Mouse (Mus musculus): Measurements from ENCODE around the gene Etl4. TPM values are rescaled to one million over a fixed set of nuclear protein-coding genes. Genes with fewer than 3 reads are reported as not detected.

Gene Etl4
- total and polyA plus RNA-seq, 3 experiments, result 29.8 to 40.3 (median 36.0) TPM

- peak in 1 of 2 experiments; percentile 13 for DNase-seq
- intact Hi-C loops (cut with DNase I), result loop anchor here (5.0 kb wide), 1 partner anchor 41 kb away; no protein-coding TSS in a partner anchor
- no peaks in the 10 kb centered on the region for H3K27me3 ChIP-seq (ENCODE audit: control insufficient read depth, insufficient read depth, low read length)
- no peak overlapping the region for H3K4me3 ChIP-seq
- H3K27ac ChIP-seq, result no peak overlapping the region
- WGBS, result 34% methylated on average over 3 of the region's 3 CpGs
- H3K36me3 ChIP-seq (ENCODE audit: control insufficient read depth, insufficient read depth, low read length), result no peaks in the 10 kb centered on the region
- H3K9ac ChIP-seq (ENCODE audit: low read depth, low read length), result no peak overlapping the region
- TF ChIP-seq POLR2A (IDR thresholded peaks at IDR 0.05; ENCODE audit: insufficient read depth, low read depth, low read length) (no peak), EP300 (IDR thresholded peaks at IDR 0.05; ENCODE audit: insufficient read depth, low read depth, low read length) (no peak), CTCF (IDR thresholded peaks at IDR 0.05) (no peak)
- H3K4me1 ChIP-seq (ENCODE audit: control insufficient read depth, insufficient read depth, low read length), result no peaks in the 10 kb centered on the region
- H3K79me2 ChIP-seq (replicated peaks; ENCODE audit: control insufficient read depth, insufficient read depth, low read length), result no peaks in the 10 kb centered on the region
Measured at GRCm38 (mm10) chr2:20208683-20209194, 299.2 kb downstream of the Etl4 start.

DNA sequence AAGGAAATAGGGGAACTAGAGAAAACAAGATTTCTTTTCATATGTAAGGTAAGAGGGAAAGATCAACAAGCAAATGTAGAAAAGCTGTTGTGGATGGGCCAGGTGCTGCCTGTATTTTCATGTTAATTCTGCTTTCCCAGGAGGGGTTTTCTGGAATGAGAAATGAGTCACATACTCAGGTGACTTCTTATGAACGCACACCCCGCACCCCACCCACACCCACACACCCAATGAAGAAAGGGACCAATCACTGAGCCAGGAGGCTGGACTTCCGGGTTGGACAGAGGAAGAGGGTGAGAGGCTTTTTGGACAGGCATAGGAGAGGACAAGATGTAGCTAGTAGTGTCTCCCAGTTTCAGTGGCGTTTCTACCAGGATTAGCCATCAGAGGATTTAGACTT, 299.8 kb downstream of the Etl4 start:
- H3K4me1 ChIP-seq (ENCODE audit: control insufficient read depth, insufficient read depth, low read length), result no peaks in the 10 kb centered on the region
- H3K4me3 ChIP-seq, result no peak overlapping the region
- no peak overlapping the region for H3K27ac ChIP-seq
- TF ChIP-seq EP300 (IDR thresholded peaks at IDR 0.05; ENCODE audit: insufficient read depth, low read depth, low read length) (no peak), POLR2A (IDR thresholded peaks at IDR 0.05; ENCODE audit: insufficient read depth, low read depth, low read length) (no peak), CTCF (IDR thresholded peaks at IDR 0.05) (no peak)
- no peaks in the 10 kb centered on the region for H3K36me3 ChIP-seq (ENCODE audit: control insufficient read depth, insufficient read depth, low read length)
- no peak for DNase-seq
- 72% methylated on average over 4 of the region's 4 CpGs for WGBS
- no peak overlapping the region for H3K9ac ChIP-seq (ENCODE audit: low read depth, low read length)
- H3K27me3 ChIP-seq (ENCODE audit: control insufficient read depth, insufficient read depth, low read length), result no peaks in the 10 kb centered on the region
- intact Hi-C loops (cut with DNase I), result loop anchor here (5.0 kb wide), 1 partner anchor 42 kb away; no protein-coding TSS in a partner anchor
- no peaks in the 10 kb centered on the region for H3K79me2 ChIP-seq (replicated peaks; ENCODE audit: control insufficient read depth, insufficient read depth, low read length)

DNA sequence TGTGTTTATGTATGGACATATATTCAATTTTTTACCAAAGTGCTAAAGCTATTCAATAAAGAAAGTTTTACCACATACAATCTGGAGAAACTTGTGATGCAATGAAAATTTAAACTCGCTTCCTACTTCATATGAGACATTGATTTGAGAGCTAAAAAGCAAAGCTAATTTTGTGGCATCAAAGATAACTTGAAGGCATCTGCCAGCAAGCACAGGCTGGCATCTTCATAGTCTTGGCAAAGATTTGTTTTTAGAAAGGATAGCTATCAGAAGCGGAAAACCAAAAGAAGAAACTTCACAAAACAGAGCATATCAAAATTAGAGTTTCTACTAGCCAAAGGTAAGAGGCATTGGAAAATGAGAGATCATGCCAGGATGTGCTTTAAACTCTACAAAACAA, 306.7 kb downstream of the Etl4 start:
- no peak for DNase-seq
- TF ChIP-seq EP300 (IDR thresholded peaks at IDR 0.05; ENCODE audit: insufficient read depth, low read depth, low read length) (no peak), CTCF (IDR thresholded peaks at IDR 0.05) (no peak)
- 84% methylated on average over 2 of the region's 2 CpGs for WGBS

DNA sequence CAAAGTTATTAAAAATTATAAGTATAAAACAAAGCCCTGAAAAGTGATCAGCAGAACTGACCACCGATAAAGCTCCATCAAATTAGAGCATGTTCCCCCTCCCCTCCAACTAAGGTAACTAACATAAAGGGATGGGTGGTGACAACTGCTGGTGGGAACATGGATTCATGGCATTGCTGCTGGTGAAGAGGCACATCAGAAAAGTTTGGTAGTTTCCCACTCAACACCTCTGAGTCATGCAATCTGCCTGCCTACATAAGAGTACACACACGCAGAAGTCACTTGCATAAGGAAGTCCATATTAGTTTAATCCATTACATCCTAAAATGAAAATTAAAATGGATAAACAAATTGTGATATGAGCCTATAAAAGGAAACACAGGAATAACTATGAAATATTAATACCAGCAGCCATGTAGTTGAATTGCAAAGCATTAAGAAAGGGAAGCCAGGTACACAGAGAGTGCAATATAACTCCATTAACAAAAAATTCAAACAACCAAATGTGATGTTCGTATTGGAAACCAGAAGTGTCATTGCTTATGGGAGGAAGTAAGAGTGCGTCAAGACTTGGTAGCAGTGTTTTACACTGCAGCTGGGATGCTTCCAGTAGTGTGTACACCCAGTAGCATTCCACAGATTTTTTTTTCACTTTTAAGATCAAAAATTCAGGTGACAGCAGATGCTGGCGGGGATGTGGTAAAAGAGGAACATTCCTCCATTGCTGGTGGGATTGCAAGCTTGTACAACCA, 307.3 kb downstream of the Etl4 start:
- intact Hi-C loops (cut with DNase I), result no loop called here
- H3K79me2 ChIP-seq (replicated peaks; ENCODE audit: control insufficient read depth, insufficient read depth, low read length), result no peaks in the 10 kb centered on the region
- no peak overlapping the region for H3K4me3 ChIP-seq
- no peak overlapping the region for H3K27ac ChIP-seq
- WGBS, result 90% methylated on average over 5 of the region's 5 CpGs
- no peaks in the 10 kb centered on the region for H3K27me3 ChIP-seq (ENCODE audit: control insufficient read depth, insufficient read depth, low read length)
- H3K4me1 ChIP-seq (ENCODE audit: control insufficient read depth, insufficient read depth, low read length), result no peaks in the 10 kb centered on the region
- DNase-seq, result no peak
- H3K9ac ChIP-seq (ENCODE audit: low read depth, low read length), result no peak overlapping the region
- TF ChIP-seq EP300 (IDR thresholded peaks at IDR 0.05; ENCODE audit: insufficient read depth, low read depth, low read length) (no peak), POLR2A (IDR thresholded peaks at IDR 0.05; ENCODE audit: insufficient read depth, low read depth, low read length) (no peak), CTCF (IDR thresholded peaks at IDR 0.05) (no peak)
- no peaks in the 10 kb centered on the region for H3K36me3 ChIP-seq (ENCODE audit: control insufficient read depth, insufficient read depth, low read length)

More for the DNA sequence above, 306.7 kb downstream of the Etl4 start:
- Histone ChIP-seq H3K9ac (ENCODE audit: low read depth, low read length) (no peak overlapping the region), H3K36me3 (ENCODE audit: control insufficient read depth, insufficient read depth, low read length) (no peaks in the 10 kb centered on the region), H3K27me3 (ENCODE audit: control insufficient read depth, insufficient read depth, low read length) (no peaks in the 10 kb centered on the region), H3K4me1 (ENCODE audit: control insufficient read depth, insufficient read depth, low read length) (no peaks in the 10 kb centered on the region), H3K4me3 (no peak overlapping the region), H3K27ac (no peak overlapping the region), H3K79me2 (replicated peaks; ENCODE audit: control insufficient read depth, insufficient read depth, low read length) (no peaks in the 10 kb centered on the region)
- intact Hi-C loops (cut with DNase I), result no loop called here

- TF ChIP-seq POLR2A (IDR thresholded peaks at IDR 0.05; ENCODE audit: insufficient read depth, low read depth, low read length) (no peak), EP300 (IDR thresholded peaks at IDR 0.05; ENCODE audit: insufficient read depth, low read depth, low read length) (no peak), CTCF (IDR thresholded peaks at IDR 0.05) (no peak)
- Histone ChIP-seq H3K36me3 (ENCODE audit: control insufficient read depth, insufficient read depth, low read length) (no peaks in the 10 kb centered on the region), H3K9ac (ENCODE audit: low read depth, low read length) (no peak overlapping the region), H3K79me2 (replicated peaks; ENCODE audit: control insufficient read depth, insufficient read depth, low read length) (no peaks in the 10 kb centered on the region), H3K4me1 (ENCODE audit: control insufficient read depth, insufficient read depth, low read length) (no peaks in the 10 kb centered on the region), H3K27me3 (ENCODE audit: control insufficient read depth, insufficient read depth, low read length) (no peaks in the 10 kb centered on the region), H3K4me3 (no peak overlapping the region), H3K27ac (no peak overlapping the region)
- 77% methylated on average over 4 of the region's 4 CpGs for WGBS
- no peak for DNase-seq
- intact Hi-C loops (cut with DNase I), result no loop called here
Measured at GRCm38 (mm10) chr2:20231371-20231770, 321.8 kb downstream of the Etl4 start.

DNA sequence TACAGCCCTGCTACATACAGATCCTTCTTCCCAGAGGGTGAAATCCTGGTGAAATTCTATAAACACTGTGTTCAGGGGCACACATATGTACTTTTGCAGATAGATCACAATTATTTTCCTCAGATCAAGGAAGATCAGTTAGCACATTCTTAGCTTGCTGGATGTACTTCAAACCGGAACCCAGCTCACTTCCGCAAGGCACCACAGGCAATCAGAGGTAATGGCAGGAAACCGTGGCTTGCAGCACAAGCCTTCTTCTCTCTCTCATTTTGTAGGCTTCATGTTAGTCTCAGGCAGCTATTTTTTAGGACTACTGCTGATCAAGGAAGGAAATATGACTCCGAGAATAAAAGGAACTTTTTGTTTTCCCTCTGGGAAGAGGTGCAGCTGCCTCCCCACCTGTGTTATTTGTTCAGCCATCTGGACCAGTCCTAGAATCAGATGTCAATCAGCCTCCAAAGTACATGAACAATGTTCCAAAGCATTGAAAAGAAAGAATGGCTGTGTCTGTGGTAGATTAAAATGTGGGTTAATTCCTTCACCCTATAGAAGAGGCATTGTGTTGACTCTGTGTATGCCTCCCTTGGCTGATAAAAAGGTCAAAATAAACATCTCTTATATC, 338.6 kb downstream of the Etl4 start:
- no peak for DNase-seq
- no peak overlapping the region for H3K27ac ChIP-seq
- H3K27me3 ChIP-seq (ENCODE audit: control insufficient read depth, insufficient read depth, low read length), result no peaks in the 10 kb centered on the region
- WGBS, result 66% methylated on average over 4 of the region's 4 CpGs
- H3K36me3 ChIP-seq (ENCODE audit: control insufficient read depth, insufficient read depth, low read length), result no peaks in the 10 kb centered on the region
- no peaks in the 10 kb centered on the region for H3K4me1 ChIP-seq (ENCODE audit: control insufficient read depth, insufficient read depth, low read length)
- H3K79me2 ChIP-seq (replicated peaks; ENCODE audit: control insufficient read depth, insufficient read depth, low read length), result no peaks in the 10 kb centered on the region
- intact Hi-C loops (cut with DNase I), result no loop called here
- H3K9ac ChIP-seq (ENCODE audit: low read depth, low read length), result no peak overlapping the region
- TF ChIP-seq POLR2A (IDR thresholded peaks at IDR 0.05; ENCODE audit: insufficient read depth, low read depth, low read length) (no peak), CTCF (IDR thresholded peaks at IDR 0.05) (no peak), EP300 (IDR thresholded peaks at IDR 0.05; ENCODE audit: insufficient read depth, low read depth, low read length) (no peak)
- H3K4me3 ChIP-seq, result no peak overlapping the region

Measured in heart, adult 2 months (tissue).